Mouse (Mus musculus): ENCODE measurements around the gene Gfra1. TPM values are rescaled to one million over a fixed set of nuclear protein-coding genes. Genes with fewer than 3 reads are reported as not detected.

The Gfra1 gene
- polyA plus RNA-seq, 1 experiment: 1.1 TPM

- no peak for DNase-seq (ENCODE audit: low read depth, low spot score)
- WGBS: 78% methylated on average over 4 of the region's 4 CpGs
Observed at GRCm38 (mm10) chr19:58341351-58341750, 114.4 kb downstream of the Gfra1 start.

- 78% methylated on average over 8 of the region's 8 CpGs for WGBS
- DNase-seq (ENCODE audit: low read depth, low spot score): no peak
Observed at GRCm38 (mm10) chr19:58340221-58340620, 115.5 kb downstream of the Gfra1 start.

GRCm38 (mm10) chr19:58336802-58337201 is 118.9 kb downstream of the Gfra1 start:
- no peak for DNase-seq (ENCODE audit: low read depth, low spot score)
- WGBS: 74% methylated on average over 6 of the region's 6 CpGs

- 58% methylated on average over 12 of the region's 12 CpGs for WGBS
- DNase-seq (ENCODE audit: low read depth, low spot score): no peak
Observed at GRCm38 (mm10) chr19:58335585-58336530, 119.9 kb downstream of the Gfra1 start.

GRCm38 (mm10) chr19:58329305-58329704 is 126.4 kb downstream of the Gfra1 start:
- no peak for DNase-seq (ENCODE audit: low read depth, low spot score)
- WGBS: 76% methylated on average over 5 of the region's 5 CpGs

- no peak for DNase-seq (ENCODE audit: low read depth, low spot score)
- 51% methylated on average over 5 of the region's 5 CpGs for WGBS
Observed at GRCm38 (mm10) chr19:58328014-58328413, 127.7 kb downstream of the Gfra1 start.

- WGBS: 69% methylated on average over 5 of the region's 5 CpGs
- no peak for DNase-seq (ENCODE audit: low read depth, low spot score)
Observed at GRCm38 (mm10) chr19:58316474-58316873, 139.2 kb downstream of the Gfra1 start.

GRCm38 (mm10) chr19:58315681-58316080 is 140.0 kb downstream of the Gfra1 start:
- no peak for DNase-seq (ENCODE audit: low read depth, low spot score)
- WGBS: 88% methylated on average over 5 of the region's 5 CpGs

- DNase-seq (ENCODE audit: low read depth, low spot score): no peak
- WGBS: 91% methylated on average over 5 of the region's 5 CpGs
Observed at GRCm38 (mm10) chr19:58314631-58315030, 141.1 kb downstream of the Gfra1 start.

GRCm38 (mm10) chr19:58313785-58314184 is 141.9 kb downstream of the Gfra1 start:
- DNase-seq (ENCODE audit: low read depth, low spot score): no peak
- WGBS: 82% methylated on average over 2 of the region's 2 CpGs

- DNase-seq (ENCODE audit: low read depth, low spot score): no peak
- 80% methylated on average over 2 of the region's 2 CpGs for WGBS
Observed at GRCm38 (mm10) chr19:58312492-58312891, 143.2 kb downstream of the Gfra1 start.

- WGBS: 54% methylated on average over 12 of the region's 12 CpGs
- DNase-seq (ENCODE audit: low read depth, low spot score): no peak
Observed at GRCm38 (mm10) chr19:58310334-58311315, 145.1 kb downstream of the Gfra1 start.

GRCm38 (mm10) chr19:58309620-58310275 is 146.0 kb downstream of the Gfra1 start:
- WGBS: 76% methylated on average over 14 of the region's 14 CpGs
- no peak for DNase-seq (ENCODE audit: low read depth, low spot score)

- no peak for DNase-seq (ENCODE audit: low read depth, low spot score)
- 78% methylated on average over 7 of the region's 7 CpGs for WGBS
Observed at GRCm38 (mm10) chr19:58301105-58301504, 154.6 kb downstream of the Gfra1 start.

GRCm38 (mm10) chr19:58297926-58298325 is 157.8 kb downstream of the Gfra1 start:
- 79% methylated on average over 2 of the region's 2 CpGs for WGBS
- no peak for DNase-seq (ENCODE audit: low read depth, low spot score)

- no peak for DNase-seq (ENCODE audit: low read depth, low spot score)
Observed at GRCm38 (mm10) chr19:58296842-58297190, 158.9 kb downstream of the Gfra1 start.

GRCm38 (mm10) chr19:58295986-58296841 is 159.5 kb downstream of the Gfra1 start:
- DNase-seq (ENCODE audit: low read depth, low spot score): no peak
- 74% methylated on average over 14 of the region's 14 CpGs for WGBS

More at GRCm38 (mm10) chr19:58296842-58297190, 158.9 kb downstream of the Gfra1 start:
- 35% methylated on average over 7 of the region's 7 CpGs for WGBS

GRCm38 (mm10) chr19:58288145-58288544 is 167.6 kb downstream of the Gfra1 start:
- no peak for DNase-seq (ENCODE audit: low read depth, low spot score)
- WGBS: 60% methylated on average over 6 of the region's 6 CpGs

- 67% methylated on average over 9 of the region's 9 CpGs for WGBS
- no peak for DNase-seq (ENCODE audit: low read depth, low spot score)
Observed at GRCm38 (mm10) chr19:58275281-58275680, 180.4 kb downstream of the Gfra1 start.
